Mouse (Mus musculus): Measurements from ENCODE around the gene Vmn1r70.

Gene Vmn1r70

DNA sequence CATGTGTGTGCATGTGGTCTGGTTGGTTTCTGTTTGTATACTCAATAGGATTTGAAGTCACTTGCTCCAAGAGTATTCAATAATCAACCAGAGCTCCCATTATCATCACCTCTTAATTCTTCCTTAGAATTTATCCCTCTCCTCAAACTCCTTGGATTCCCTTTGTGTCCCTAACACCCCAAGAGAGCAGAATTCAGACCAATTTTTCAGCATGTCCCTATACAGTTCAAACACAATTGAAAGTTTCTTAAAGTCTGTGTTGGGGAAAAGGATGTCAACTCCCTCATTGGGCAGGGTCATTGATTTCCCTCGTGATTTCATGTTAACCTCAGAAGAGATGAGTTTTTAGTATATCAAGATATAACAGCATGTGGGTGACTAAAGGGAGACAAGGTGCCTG lies at the start of gene Vmn1r70:
Vmn1r70 (plus strand) TSS at position 301 of the 400 bp plus-strand sequence.
- no peaks in the 10 kb centered on the region for H3K9me3 ChIP-seq (ENCODE audit: low read length)
- no peaks in the 10 kb centered on the region for H3K27me3 ChIP-seq (ENCODE audit: insufficient read depth, low read length)
- H3K4me3 ChIP-seq (replicated peaks; ENCODE audit: low read length) = no peak within 1 kb of the TSS
- H3K36me3 ChIP-seq (ENCODE audit: insufficient read depth, low read length) = no peaks in the 10 kb centered on the region
- TF ChIP-seq CTCF (conservative IDR thresholded peaks at IDR 0.05; ENCODE audit: low read length) (no peak), NANOG (IDR thresholded peaks at IDR 0.05; ENCODE audit: borderline replicate concordance, low read length) (no peak), POU5F1 (IDR thresholded peaks at IDR 0.05; ENCODE audit: borderline replicate concordance, low read length) (no peak)
- H3K4me1 ChIP-seq (replicated peaks; ENCODE audit: low read depth, low read length) = no peaks in the 10 kb centered on the region

DNA sequence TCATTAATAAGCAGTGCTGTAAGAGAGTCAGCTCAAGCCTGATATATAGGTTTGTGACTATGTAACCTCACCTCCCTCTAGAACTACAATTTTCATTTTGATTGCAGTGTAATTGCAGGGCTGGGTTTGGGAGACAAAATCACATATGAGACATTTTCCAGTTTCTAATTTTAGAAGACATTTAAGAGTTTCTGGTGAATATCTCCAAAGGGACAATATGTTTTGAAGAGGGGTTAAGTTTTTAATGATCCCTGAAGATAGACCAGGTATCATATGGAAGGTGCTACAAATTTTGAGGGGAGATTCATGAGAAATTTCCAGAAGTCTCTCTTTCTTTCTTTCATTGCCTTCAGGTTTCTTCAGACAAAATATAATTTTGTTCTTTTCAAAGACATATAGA lies 17.8 kb upstream of the Vmn1r70 start, which contains the start of gene Vmn1r69:
Vmn1r69 (minus strand) TSS at position 101 of the 400 bp plus-strand sequence.
- no peak within 1 kb of the TSS for H3K4me3 ChIP-seq (replicated peaks; ENCODE audit: low read length)
- TF ChIP-seq POU5F1 (IDR thresholded peaks at IDR 0.05; ENCODE audit: borderline replicate concordance, low read length) (no peak), CTCF (conservative IDR thresholded peaks at IDR 0.05; ENCODE audit: low read length) (no peak), NANOG (IDR thresholded peaks at IDR 0.05; ENCODE audit: borderline replicate concordance, low read length) (no peak)
- no peaks in the 10 kb centered on the region for H3K27me3 ChIP-seq (ENCODE audit: insufficient read depth, low read length)
- H3K9me3 ChIP-seq (ENCODE audit: low read length) = peaks cover 13% of the 10 kb centered on the region; the same call in 1 of the 2 replicates
- H3K36me3 ChIP-seq (ENCODE audit: insufficient read depth, low read length) = no peaks in the 10 kb centered on the region
- no peaks in the 10 kb centered on the region for H3K4me1 ChIP-seq (replicated peaks; ENCODE audit: low read depth, low read length)

Measured in E14TG2a.4 (cell line).